Mouse (Mus musculus) embryo, embryonic 10 days (tissue): ENCODE measurements around the gene Aptx.

Source experiments
- DNase-seq: peaks from one replicate; pipeline ENCODE4 v3.0.0-alpha.2; 2015; ENCODE audit warnings: low spot score

The Aptx gene

DNA sequence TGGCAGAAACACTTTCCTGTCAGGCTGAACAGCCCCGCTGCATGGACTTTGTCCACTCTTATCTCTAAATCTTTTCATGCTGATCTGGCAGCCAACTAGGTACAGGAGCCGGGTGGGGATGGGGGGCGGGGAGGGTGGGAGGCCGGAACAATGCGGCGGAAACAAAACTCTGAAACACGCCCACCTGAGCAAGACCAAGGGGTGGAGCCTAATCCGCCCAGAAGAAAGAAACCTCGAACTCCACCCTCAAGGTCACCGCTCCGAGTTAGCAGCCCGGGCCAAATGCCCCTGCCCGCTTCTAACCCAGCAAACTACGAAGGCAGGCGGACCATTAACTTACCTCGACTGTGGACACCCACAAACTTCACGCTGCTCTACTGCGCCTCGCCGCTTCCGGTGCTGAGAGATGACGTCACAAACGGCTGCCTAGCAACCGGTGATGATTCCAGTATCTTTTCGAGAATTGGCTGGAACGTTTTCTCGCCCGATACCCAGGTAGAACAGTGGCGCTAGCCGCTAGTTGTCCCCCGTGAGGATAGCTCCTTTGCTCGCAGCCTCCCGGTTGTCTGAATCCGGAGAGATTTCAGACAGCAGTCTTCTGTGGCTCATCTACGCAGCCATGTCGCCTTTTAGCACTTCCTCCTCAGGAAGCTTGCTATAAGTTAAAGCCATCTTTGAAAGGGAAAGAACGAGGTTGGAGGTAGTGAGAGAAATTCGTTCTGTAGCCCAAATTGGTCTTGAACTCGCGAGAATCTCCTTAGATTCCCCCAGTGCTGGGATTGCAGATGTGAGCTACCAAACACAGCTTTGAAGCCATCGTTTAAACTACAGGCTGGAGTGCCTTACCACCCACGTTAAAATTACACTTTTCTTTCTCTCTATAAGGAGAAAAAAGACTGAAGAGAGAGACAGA, at the start of gene Aptx:
TSS of gene Aptx (minus strand) at position 398 of the 913 bp plus-strand sequence.
- peak; percentile 98 for DNase-seq

DNA sequence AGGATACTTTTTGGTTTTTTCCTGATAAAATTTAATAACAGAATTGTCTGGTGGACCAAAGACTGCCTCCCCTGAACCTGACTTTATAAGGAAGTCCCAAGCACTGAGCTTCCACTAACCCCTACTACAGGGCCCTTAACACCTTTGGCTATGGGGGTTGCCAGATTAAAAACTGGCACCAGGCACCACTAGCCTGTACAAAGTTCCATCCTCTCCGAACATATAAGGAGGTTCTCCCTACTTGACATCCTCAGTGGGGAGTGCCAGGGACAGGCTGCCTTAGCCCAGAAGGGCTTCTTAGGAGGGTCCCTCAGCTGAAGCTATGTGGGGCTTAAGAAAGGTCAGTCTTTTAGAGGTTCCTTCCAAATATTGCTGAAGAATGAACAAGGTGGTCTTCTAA, 32.4 kb upstream of the Aptx start:
- DNase-seq: no peak

DNA sequence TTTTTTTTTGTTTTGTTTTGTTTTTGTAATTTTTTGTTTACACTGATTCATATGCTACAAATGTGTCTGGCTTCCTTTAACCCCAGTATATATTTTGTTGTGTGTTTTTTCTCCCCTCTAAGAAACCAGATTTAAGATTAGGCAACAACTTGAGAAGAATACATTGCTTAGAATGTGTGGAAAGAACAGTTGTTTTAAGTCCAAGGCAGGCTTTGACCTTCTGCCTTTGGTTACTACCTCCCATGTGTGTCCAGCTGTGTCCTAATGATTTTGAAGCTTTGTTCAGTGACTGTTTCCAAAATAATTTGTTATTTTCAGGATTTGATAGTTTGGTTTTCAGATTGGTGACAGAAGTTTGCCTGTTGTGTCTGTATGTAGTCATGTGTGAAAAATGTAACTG, 28.3 kb upstream of the Aptx start:
- no peak for DNase-seq

DNA sequence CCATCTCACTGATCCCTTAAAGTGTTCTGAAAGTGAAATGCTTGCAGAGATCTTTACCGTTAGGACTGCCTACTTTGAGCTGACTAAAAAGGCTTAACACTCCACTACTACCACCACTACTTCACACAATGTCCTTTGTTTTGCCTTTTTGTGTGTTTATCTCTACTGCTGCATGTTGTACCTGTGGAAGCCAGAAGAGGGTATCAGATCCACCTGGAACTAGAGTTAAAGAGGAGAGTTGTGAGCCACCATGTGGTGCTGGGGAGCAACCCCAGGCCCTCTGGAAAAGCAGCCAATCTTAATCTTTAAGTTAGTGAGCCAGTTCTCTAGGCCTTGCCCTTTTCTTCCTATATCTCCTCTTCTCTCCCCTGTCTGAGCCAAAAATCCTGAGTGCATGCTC, 24.3 kb upstream of the Aptx start:
- DNase-seq: no peak

DNA sequence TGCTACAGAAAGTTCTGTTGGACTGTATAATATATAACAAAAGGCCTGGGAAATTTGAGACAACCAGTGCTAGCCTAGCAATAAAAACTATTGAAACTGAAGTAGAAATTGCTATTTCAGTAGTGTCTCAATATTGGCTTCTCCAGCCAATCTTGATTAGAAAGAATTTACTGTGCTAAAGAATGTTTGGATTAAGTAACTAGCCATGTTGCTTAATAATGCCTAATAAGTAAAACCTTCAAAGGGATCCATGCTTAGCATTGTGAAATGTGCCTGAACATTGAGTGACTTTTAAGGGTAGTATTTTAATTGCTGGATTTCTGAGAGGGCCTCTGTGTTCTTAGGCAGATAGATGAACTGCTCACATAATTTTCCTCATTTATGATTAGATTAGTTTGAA, 22.6 kb upstream of the Aptx start:
- no peak for DNase-seq

DNA sequence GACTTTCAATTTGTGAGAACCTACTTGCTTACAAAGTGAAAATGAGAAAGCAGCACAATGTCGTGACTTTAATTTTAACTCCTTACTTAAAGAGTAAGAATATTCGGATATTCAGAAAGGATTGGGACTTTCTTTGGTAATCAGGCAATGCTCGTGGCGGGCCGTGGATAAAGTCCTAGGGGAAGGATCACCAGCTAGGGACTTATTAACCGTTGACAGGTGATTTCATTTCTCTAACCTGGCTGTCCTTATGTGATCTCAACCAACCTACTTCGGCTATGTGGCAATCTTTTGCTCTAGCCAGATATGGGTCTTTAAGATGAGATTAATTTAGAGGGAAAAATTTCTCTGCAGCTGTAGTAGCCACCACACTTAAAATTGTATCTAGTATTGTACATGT, 22.1 kb upstream of the Aptx start:
- no peak for DNase-seq

DNA sequence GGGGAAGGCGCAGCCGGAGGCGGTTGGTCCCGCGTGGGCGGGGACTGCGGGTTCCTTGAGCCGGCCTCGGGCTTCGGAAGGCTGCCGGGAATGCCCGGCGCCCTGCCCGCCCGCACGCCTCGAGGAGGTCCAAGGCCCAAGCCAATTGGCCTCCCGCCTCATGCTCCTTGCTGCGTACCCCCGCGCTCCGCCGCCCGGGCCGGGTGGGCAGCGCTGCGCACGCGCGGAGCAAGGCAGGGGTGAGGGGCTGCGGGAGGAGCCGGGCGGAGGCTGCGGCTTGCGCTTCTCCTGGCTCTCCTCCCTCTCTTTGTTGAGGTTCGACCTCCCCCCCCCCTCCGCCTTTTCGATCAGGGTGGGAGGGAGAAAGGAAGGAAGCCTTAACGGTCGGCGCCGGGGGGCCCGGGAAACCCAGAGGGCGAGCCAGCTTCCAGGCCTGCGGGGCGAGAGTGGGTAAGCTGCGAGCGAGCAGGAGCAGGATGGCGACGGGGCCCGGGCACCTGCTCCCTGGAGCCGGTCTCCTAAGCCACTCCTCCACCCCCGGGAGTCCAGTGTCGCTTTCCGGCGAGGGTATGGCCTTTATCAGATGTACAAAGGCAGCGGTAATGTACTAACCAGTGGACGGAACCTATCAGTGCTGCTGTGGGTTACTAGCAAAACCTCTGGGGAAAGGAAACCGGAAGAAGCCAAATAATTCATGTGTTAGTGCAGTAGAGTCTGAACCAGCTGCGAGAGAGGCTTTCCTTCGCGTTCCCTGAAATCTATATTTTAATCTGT, 19.9 kb upstream of the Aptx start:
- DNase-seq: peak; percentile 76

DNA sequence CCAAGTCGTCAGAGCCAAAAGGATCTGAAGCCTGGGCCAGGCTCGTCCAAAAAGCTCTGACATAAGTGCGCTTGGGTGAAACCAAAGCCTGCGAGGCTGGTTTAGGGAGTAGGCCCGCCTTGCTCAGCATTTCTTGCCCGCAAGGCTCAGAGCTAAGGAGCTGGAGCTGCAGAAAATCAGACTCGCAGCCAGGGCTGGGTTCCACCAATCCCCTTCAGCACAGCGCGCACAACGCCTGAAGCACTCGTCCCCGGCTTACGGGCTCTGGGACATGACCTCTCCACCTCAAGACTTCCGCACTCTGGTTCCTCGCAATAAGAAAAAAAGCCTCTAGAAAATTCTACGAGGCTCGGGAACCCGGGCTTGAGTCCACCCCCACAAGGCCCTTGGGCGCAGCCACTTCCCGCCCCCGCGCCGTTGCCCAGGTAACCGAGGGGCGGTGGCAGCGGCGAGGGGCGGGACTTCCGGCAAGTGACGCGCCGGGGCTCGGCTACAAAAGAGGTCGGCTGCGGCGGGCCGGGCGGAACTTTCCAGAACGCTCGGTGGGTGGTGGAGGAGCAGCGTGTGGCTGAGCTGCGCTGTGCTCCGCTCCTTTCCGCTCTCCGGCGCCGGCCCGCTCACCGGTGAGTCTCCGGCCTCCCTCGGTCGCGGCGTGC, 19.1 kb upstream of the Aptx start, which contains the start of gene Dnaja1:
TSS of gene Dnaja1 (plus strand) at position 140 of the 656 bp plus-strand sequence.
- peak; percentile 92 for DNase-seq

DNA sequence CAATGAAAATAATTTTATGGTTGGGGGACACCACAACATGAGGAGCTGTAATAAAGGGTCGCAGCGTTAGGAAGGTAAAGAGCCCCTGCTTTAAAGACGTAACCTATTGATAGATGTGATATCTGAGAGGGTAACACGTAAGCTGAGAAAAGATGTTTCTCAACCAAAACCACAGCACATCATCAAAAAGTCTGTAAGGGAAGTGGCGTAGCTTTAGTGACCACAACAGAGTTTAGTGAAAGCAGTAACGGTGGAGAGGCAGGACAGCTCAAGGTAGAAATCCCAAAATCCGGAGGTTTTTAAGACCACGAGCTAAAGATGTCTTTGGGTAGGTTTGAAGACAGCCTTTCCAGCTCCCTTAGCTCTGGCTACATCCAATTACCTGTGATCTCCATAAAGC, 17.9 kb upstream of the Aptx start:
- DNase-seq: no peak

DNA sequence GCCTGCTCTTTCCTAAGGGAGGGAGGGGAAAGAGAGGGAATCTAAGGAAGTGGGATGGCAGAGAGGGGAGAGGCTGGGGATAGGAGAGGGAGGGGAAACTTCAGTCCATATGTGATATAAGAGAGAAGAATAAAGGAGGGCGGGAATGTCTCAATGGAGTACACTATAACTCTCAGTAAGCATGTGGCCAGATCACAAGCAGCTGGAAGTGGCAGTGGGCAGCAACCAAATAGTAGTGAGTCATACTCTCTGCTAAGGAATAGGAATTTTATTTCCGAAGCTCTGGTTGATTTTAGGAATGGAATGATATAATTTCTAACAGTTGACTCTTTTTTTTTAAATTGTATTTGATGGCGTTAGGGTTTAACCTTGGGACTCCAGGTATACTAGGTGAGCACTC, 14.1 kb upstream of the Aptx start:
- no peak for DNase-seq

DNA sequence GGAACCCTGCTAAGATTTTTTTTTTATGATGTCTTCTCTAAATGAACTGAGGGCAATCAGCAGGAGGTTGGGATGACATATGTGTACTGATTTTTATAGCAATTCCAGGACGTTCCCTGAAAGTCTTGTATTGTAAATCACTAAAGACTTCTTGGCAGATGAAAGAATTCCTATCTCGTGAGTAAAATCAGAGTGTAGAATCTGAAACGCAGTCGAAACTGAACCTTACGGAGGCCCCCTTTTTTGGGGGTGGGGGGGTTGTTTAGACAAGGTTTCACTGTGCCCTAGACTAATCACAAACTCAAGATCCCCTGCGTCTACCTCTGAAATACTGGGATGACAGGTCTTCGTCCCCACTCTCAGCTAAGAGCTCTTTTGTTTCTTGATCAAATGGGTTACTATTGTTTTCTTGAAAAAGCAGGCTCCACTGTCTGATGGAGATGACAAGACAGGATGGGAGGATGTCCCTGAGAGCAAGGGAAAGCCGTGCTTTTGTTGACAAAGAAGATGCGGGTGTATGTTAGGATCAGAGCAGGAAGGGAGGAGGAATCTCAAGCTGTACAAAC, 799 bp upstream of the Aptx start:
- DNase-seq: no peak

DNA sequence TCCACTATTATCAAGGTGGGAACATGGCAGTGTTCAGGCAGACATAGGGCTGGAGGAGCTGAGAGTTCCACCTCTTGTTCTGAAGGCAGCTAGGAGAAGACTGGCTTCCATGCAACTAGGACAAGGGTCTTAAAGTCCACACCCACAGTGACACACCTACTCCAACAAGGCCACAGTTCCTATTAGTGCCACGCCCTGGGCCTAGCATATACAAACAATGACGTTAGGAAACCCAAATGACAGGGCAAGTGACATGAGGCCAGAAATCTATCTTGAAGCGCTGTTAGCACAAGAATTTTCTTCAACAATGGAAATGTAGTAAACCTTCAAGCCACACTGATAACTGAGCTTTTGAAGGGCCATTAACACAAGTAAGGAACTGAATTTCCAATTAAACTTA, 1.2 kb downstream of the Aptx start:
- DNase-seq: no peak

DNA sequence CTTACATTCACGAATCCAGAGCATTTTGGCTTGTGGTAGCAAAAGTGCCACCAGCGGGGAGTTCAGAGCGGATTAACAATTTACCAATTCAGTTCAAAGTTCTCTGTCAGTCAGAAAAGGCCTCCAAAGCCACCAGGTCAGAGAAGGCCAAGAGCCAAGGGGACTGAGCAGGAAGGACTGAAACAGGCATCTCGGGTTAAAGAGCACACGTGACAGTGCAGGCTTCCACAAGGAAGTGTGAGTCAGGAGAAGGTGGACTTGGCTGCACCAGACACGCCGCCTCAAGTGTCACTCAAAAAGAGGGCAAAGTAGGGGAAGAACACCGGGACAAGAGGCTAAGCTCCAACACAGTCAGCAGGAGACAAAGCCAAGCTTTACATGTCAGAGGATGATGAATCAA, 2.8 kb downstream of the Aptx start:
- no peak for DNase-seq

DNA sequence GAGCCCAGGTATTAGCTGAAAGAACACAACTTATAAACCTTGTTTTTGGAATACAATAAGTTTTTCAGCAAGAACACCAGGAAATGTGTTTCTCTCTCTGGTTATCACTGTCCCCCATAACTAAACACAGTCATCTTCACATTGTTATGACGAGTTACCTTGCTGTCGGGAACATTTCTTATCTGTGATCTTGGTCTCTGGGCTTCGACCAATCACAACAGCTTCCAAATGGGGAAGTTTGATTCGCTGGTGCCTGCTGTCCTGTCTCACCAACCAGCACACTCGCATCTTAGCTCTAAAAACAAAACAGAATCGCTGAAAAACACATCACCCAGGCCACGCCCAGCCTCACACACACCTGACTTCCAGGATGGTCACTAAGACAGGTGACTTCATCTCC, 5.9 kb downstream of the Aptx start:
- DNase-seq: no peak

DNA sequence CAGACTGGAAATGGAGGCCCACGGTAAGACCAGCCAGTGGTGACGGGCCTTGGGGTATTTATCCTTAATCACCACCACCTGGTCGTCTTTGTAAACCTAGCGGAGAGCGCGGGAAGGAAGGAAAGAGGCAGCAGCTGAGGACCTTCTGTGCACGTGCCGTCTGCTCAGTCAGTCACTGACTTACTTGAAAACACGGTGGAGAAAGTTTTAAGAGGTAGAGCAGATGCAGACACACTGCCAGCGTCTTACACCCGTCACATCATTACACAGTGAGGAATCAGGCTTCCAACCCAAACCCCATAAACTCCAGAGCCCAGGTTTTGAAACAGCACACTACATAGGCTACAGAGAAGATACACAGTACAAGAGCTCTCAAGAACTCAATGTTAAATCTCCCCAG, 11.9 kb downstream of the Aptx start:
- DNase-seq: no peak

DNA sequence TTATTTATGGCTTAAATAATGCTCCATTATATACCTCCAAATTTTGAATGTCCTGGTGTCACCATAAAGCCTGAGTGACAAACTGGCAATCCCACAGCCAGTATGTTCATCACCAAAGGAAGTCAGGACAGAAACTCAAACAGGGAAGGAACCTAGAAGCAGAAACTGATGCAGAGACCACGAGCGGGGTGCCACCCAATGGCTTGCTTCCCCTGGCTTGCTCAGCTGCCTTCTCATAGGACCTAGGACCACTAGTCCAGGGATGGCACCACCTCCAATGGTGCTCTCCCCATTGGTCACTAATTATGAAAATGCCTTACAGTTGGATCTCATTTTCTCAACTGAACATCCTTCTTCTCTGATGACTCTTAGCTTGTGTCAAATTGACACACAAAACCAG, 19.7 kb downstream of the Aptx start:
- no peak for DNase-seq

DNA sequence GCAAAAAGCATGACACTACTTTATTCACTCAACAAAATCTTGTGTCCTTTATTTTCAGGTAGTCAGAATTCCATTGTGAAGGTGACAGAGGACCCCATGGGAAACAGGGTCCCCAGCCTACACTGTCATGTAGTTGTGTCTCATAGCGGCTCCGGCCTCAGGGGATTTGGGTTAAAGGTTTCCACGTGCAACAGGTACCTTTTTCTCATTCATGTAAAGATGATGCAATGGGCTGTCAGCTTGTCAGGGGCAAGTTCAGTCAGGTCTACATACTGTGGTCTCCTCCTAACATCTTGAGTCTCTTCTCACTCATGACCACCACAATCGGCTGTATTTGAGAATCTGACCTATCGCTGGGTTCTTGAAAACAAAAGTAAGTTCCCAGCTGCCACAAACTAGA, 20.6 kb downstream of the Aptx start:
- no peak for DNase-seq

DNA sequence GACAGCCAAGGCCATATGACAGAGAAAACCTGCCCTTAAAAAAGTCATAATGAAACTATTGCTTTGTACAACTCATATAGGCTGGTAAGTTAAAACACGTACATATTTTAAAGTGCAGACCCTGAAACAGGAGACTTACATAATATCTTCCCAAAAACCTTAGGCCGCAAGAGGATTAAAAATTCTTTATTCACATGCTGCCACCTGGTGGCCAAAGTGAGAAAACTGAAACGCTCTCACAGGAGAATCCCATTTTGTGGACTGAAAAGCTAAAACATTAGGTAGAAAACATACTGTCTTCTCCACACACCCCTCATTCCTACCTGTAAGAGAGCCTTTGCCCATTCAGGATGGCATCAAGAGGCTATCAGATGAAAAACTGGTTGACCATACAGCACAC, 21.1 kb downstream of the Aptx start:
- DNase-seq: peak; percentile 55

DNA sequence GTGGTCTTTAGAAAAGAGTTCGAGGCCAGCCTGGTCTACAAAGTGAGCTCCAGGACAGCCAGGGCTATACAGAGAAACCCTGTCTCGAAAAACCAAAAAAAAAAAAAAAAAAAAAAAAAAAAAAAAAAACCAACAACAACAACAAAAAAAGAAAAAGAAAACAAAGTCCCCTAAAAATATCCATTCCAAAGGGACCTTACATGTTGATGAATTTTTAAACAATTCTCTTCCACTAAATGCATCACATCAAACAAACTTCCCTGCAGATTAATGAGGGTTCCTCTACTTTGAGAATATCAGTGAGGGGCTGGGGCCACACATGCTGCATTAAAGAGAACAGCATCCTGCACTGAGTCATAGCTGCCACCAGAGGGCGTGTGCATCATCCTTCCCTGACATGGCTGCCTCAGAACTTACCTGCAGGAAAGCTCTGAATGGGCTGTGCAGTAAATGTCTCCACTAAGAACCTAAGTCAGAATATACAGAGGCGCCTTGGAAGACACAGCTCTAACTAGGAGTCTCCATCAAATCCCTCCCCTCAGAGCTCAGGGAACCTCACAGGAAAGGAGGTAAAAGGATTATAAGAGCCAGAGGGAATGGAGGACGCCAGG, 22.6 kb downstream of the Aptx start:
- DNase-seq: peak; percentile 88

DNA sequence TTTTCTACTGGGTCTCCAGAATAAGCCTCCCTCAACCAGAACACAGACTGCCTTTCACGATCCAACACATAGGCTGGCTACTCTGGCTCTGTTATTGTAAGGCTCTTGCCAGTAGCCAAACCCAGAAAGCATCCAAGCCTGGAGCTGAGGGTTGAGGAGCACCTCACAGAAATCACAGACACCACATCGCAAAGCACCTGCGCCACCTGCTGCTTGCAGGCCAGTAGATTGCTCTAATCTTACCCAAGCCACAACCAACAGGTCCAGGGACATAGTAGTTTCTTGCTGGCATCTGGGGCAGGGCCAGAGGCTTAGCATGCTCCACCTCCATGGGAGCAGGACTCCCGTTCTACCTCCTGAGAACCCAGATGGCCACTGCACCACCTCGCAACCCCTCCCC, 25.9 kb downstream of the Aptx start:
- peak; percentile 55 for DNase-seq

DNA sequence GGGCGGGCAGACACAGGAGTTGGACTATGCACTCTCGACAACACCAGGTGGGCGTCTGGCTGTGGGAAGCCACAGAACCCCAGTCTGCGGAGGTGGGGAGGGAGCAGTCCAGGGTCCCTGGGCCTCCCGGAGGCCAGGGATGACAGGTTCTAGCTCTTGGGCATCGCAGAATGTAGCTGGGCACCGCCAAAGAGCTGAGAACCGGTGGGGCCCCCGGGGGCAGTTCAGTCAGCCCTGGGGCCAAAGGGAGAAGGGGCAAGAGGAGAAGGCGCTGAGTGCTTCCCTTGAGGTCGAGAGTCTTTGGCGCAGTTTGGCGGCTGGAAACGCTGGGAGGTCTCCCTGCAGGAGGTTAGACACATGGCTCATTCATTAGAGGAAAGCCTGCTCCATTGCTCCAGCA, 26.7 kb downstream of the Aptx start:
- no peak for DNase-seq

DNA sequence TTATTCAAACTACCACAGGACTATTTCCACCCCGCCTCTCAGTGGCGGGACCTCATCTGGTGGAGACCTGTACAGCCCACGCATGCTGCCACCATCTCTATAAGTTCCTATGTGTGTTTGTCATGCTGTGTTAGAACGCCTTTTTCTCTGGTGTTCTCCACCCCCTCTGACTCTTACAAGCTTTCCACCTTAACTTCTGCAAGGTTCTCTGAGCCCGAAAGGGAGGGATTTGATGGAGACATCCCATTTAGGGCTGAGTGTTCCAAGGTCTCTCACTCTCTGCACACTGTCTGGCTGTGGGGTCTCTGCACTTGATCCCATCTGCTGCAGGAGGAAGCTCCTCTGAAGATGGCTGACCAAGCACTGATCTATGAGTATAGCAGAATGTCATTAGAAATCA, 29.5 kb downstream of the Aptx start:
- no peak for DNase-seq
